Mouse (Mus musculus) limb, embryonic 12.5 days (tissue): ENCODE data around the gene Ppp6r2. TPM values are rescaled to one million over a fixed set of nuclear protein-coding genes. Genes with fewer than 3 reads are reported as not detected.

Experiments
- ATAC-seq: fragments of 200-750 bp; cut with Nextera tagmentation; 2 replicates; pipeline ENCODE4 v1.8.0; 2017; ENCODE audit warnings: low read depth, moderate TSS enrichment; ENCODE audit not compliant: insufficient number of reproducible peaks, insufficient read depth, low FRiP score, low TSS enrichment
- H3K27ac ChIP-seq: fragments of 300-500 bp; sonication (generic); 2 replicates; pipeline ENCODE4 v1.5.1; 2016; ENCODE audit warnings: mild to moderate bottlenecking, moderate library complexity
- H3K27me3 ChIP-seq: fragments of 300-500 bp; sonication (generic); 2 replicates; pipeline ENCODE4 v1.6.1; 2016; ENCODE audit warnings: mild to moderate bottlenecking, moderate library complexity
- H3K36me3 ChIP-seq: fragments of 300-500 bp; sonication (generic); 2 replicates; pipeline ENCODE4 v1.6.1; 2016; ENCODE audit warnings: mild to moderate bottlenecking, moderate library complexity
- H3K4me1 ChIP-seq: fragments of 300-500 bp; sonication (generic); replicated peaks from 2 replicates; pipeline ENCODE4 v1.6.1; 2016
- H3K4me2 ChIP-seq: fragments of 300-500 bp; sonication (generic); 2 replicates; pipeline ENCODE4 v1.6.1; 2016; ENCODE audit warnings: mild to moderate bottlenecking, moderate library complexity
- H3K4me3 ChIP-seq: fragments of 300-500 bp; sonication (generic); replicated peaks from 2 replicates; pipeline ENCODE4 v1.5.1; 2016; ENCODE audit warnings: mild to moderate bottlenecking
- H3K9ac ChIP-seq: fragments of 300-500 bp; sonication (generic); replicated peaks from 2 replicates; pipeline ENCODE4 v1.6.1; 2016; ENCODE audit warnings: mild to moderate bottlenecking, moderate library complexity
- H3K9me3 ChIP-seq: fragments of 300-500 bp; sonication (generic); 2 replicates; pipeline ENCODE4 v1.6.1; 2016; ENCODE audit warnings: mild to moderate bottlenecking, moderate library complexity
- WGBS: fragments of 180-500 bp; shearing (Covaris S2); methylation state at CpG from one replicate; pipeline ENCODE4 v1.1.7; 2016; 5-methylcytosine and 5-hydroxymethylcytosine counted together
- polyA plus RNA-seq: library from polyadenylated mRNA; unstranded; fragments of >200 nt; fragmentation: Nextera tagmentation; extraction: Ambion mirVana; gene quantifications from 2 replicates; pipeline ENCODE4 v1.2.1, GENCODE M21; 2016

Ppp6r2 gene
- polyA plus RNA-seq, 1 experiment from 2014 or later = 33.3 TPM

- no peak for ATAC-seq
- WGBS = 82% methylated on average over 6 of the region's 6 CpGs
- peaks cover 20% of the 10 kb centered on the region for H3K4me1 ChIP-seq
- no peaks in the 10 kb centered on the region for H3K9me3 ChIP-seq
- H3K36me3 ChIP-seq = peaks cover 30% of the 10 kb centered on the region
- H3K27ac ChIP-seq = no peak overlapping the region
- no peak overlapping the region for H3K4me2 ChIP-seq
- H3K27me3 ChIP-seq = no peaks in the 10 kb centered on the region
- H3K9ac ChIP-seq = no peak overlapping the region
- no peak overlapping the region for H3K4me3 ChIP-seq
Observed at GRCm38 (mm10) chr15:89309962-89310498, 98.7 kb downstream of the Ppp6r2 start.

GRCm38 (mm10) chr15:89313359-89313758 is 102.0 kb downstream of the Ppp6r2 start:
- ATAC-seq = no peak
- peak overlapping the region; percentile 19; the same call in 1 of the 2 replicates for H3K9ac ChIP-seq
- peak overlapping the region; percentile 92 for H3K4me2 ChIP-seq
- no peak overlapping the region for H3K27ac ChIP-seq
- 72% methylated on average over 4 of the region's 4 CpGs for WGBS
- H3K4me1 ChIP-seq = peaks cover 20% of the 10 kb centered on the region
- H3K4me3 ChIP-seq = peak overlapping the region; percentile 71
- H3K27me3 ChIP-seq = no peaks in the 10 kb centered on the region
- H3K36me3 ChIP-seq = no peaks in the 10 kb centered on the region; the same call in 1 of the 2 replicates
- H3K9me3 ChIP-seq = no peaks in the 10 kb centered on the region

- peak overlapping the region; percentile 71 for H3K4me3 ChIP-seq
- no peaks in the 10 kb centered on the region for H3K9me3 ChIP-seq
- H3K9ac ChIP-seq = peak overlapping the region; percentile 75
- no peak overlapping the region for H3K27ac ChIP-seq
- H3K36me3 ChIP-seq = no peaks in the 10 kb centered on the region
- no peaks in the 10 kb centered on the region for H3K27me3 ChIP-seq
- 41% methylated on average over 3 of the region's 3 CpGs for WGBS
- no peak for ATAC-seq
- peaks cover 20% of the 10 kb centered on the region for H3K4me1 ChIP-seq
- peak overlapping the region; percentile 92 for H3K4me2 ChIP-seq
Observed at GRCm38 (mm10) chr15:89314107-89314506, 102.8 kb downstream of the Ppp6r2 start.

- Histone ChIP-seq H3K4me3 (peak overlapping the region; percentile 71), H3K36me3 (no peaks in the 10 kb centered on the region), H3K27me3 (no peaks in the 10 kb centered on the region), H3K4me1 (peaks cover 20% of the 10 kb centered on the region), H3K27ac (no peak overlapping the region), H3K4me2 (peak overlapping the region; percentile 92), H3K9ac (peak overlapping the region; percentile 75), H3K9me3 (no peaks in the 10 kb centered on the region)
- under 1% methylated on average over 58 of the region's 58 CpGs for WGBS
- peak; percentile 39 for ATAC-seq
Observed at GRCm38 (mm10) chr15:89314511-89315189, 103.3 kb downstream of the Ppp6r2 start.

GRCm38 (mm10) chr15:89315190-89315731 is 103.9 kb downstream of the Ppp6r2 start, which contains the start of gene Sbf1:
TSS of gene Sbf1 (minus strand) at chr15:89315311.
- H3K36me3 ChIP-seq = no peaks in the 10 kb centered on the region
- H3K27ac ChIP-seq = peak within 1 kb of the TSS; percentile 53
- WGBS = under 1% methylated on average over 37 of the region's 37 CpGs
- peak; percentile 99 for ATAC-seq
- no peaks in the 10 kb centered on the region for H3K27me3 ChIP-seq
- peak within 1 kb of the TSS; percentile 92 for H3K4me2 ChIP-seq
- peak within 1 kb of the TSS; percentile 75 for H3K9ac ChIP-seq
- no peaks in the 10 kb centered on the region for H3K9me3 ChIP-seq
- peaks cover 20% of the 10 kb centered on the region for H3K4me1 ChIP-seq
- H3K4me3 ChIP-seq = peak within 1 kb of the TSS; percentile 71

- no peak for ATAC-seq
- 69% methylated on average over 11 of the region's 11 CpGs for WGBS
- no peak overlapping the region for H3K9ac ChIP-seq
- H3K4me3 ChIP-seq = no peak overlapping the region
- H3K4me1 ChIP-seq = peaks cover 20% of the 10 kb centered on the region
- no peaks in the 10 kb centered on the region for H3K9me3 ChIP-seq
- no peak overlapping the region for H3K4me2 ChIP-seq
- no peak overlapping the region for H3K27ac ChIP-seq
- H3K27me3 ChIP-seq = peaks cover 6% of the 10 kb centered on the region
- no peaks in the 10 kb centered on the region for H3K36me3 ChIP-seq
Observed at GRCm38 (mm10) chr15:89316146-89316545, 104.8 kb downstream of the Ppp6r2 start.

- peaks cover 9% of the 10 kb centered on the region for H3K4me1 ChIP-seq
- H3K36me3 ChIP-seq = no peaks in the 10 kb centered on the region
- no peak overlapping the region for H3K4me3 ChIP-seq
- H3K27me3 ChIP-seq = peaks cover 32% of the 10 kb centered on the region
- H3K9me3 ChIP-seq = no peaks in the 10 kb centered on the region
- H3K27ac ChIP-seq = no peak overlapping the region
- WGBS = 80% methylated on average over 8 of the region's 8 CpGs
- ATAC-seq = no peak
- no peak overlapping the region for H3K9ac ChIP-seq
- no peak overlapping the region for H3K4me2 ChIP-seq
Observed at GRCm38 (mm10) chr15:89321264-89321663, 109.9 kb downstream of the Ppp6r2 start.

GRCm38 (mm10) chr15:89322670-89323522 is 111.5 kb downstream of the Ppp6r2 start, which contains the start of gene Adm2:
TSS of gene Adm2 (plus strand) at chr15:89322720.
- Histone ChIP-seq H3K27me3 (peaks cover 32% of the 10 kb centered on the region), H3K4me3 (peak within 1 kb of the TSS; percentile 19), H3K27ac (no peak within 1 kb of the TSS), H3K4me2 (peak within 1 kb of the TSS; percentile 47), H3K9me3 (no peaks in the 10 kb centered on the region), H3K36me3 (no peaks in the 10 kb centered on the region), H3K9ac (0 out of 2 replicates have a peak within 1 kb of the TSS, but pooled peaks have one; percentile 23), H3K4me1 (peaks cover 9% of the 10 kb centered on the region)
- WGBS = 6% methylated on average over 26 of the region's 26 CpGs
- ATAC-seq = no peak

- Histone ChIP-seq H3K27me3 (peaks cover 32% of the 10 kb centered on the region), H3K27ac (no peak overlapping the region), H3K4me1 (peaks cover 9% of the 10 kb centered on the region), H3K36me3 (no peaks in the 10 kb centered on the region), H3K4me2 (no peak overlapping the region), H3K9me3 (no peaks in the 10 kb centered on the region), H3K4me3 (no peak overlapping the region), H3K9ac (no peak overlapping the region)
- 90% methylated on average over 4 of the region's 4 CpGs for WGBS
- no peak for ATAC-seq
Observed at GRCm38 (mm10) chr15:89323656-89324055, 112.3 kb downstream of the Ppp6r2 start.

GRCm38 (mm10) chr15:89326441-89326840 is 115.1 kb downstream of the Ppp6r2 start:
- H3K27ac ChIP-seq = no peak overlapping the region
- H3K36me3 ChIP-seq = no peaks in the 10 kb centered on the region
- 53% methylated on average over 5 of the region's 5 CpGs for WGBS
- ATAC-seq = no peak
- no peak overlapping the region for H3K4me3 ChIP-seq
- no peak overlapping the region for H3K9ac ChIP-seq
- peaks cover 9% of the 10 kb centered on the region for H3K4me1 ChIP-seq
- H3K27me3 ChIP-seq = peaks cover 24% of the 10 kb centered on the region
- H3K9me3 ChIP-seq = no peaks in the 10 kb centered on the region
- H3K4me2 ChIP-seq = no peak overlapping the region

- Histone ChIP-seq H3K4me3 (no peak within 1 kb of the TSS), H3K36me3 (no peaks in the 10 kb centered on the region), H3K9ac (no peak within 1 kb of the TSS), H3K27me3 (no peaks in the 10 kb centered on the region), H3K4me2 (no peak within 1 kb of the TSS), H3K27ac (no peak within 1 kb of the TSS), H3K4me1 (no peaks in the 10 kb centered on the region), H3K9me3 (no peaks in the 10 kb centered on the region)
- WGBS = 86% methylated on average over 7 of the region's 7 CpGs
- no peak for ATAC-seq
Observed at GRCm38 (mm10) chr15:89334271-89334670, 122.9 kb downstream of the Ppp6r2 start, which contains the start of gene Miox. TSS of gene Miox (plus strand) at chr15:89334398.
